Mouse (Mus musculus) E14TG2a.4 (cell line): ENCODE measurements around the gene Btbd19.

Experiments
- CTCF ChIP-seq: conservative IDR thresholded peaks from 2 replicates; pipeline ENCODE4 v1.5.1; 2014; ENCODE audit warnings: low read length
- POU5F1 ChIP-seq: IDR thresholded peaks from 2 replicates; pipeline ENCODE4 v1.6.1; 2014; ENCODE audit warnings: low read length, borderline replicate concordance

GRCm38 (mm10) chr4:117090586-117090985, 34.9 kb downstream of the Btbd19 start:
- TF ChIP-seq POU5F1 = no peak
- no peak for TF ChIP-seq CTCF
